Mouse (Mus musculus) megakaryocyte progenitor cell, adult 5-6 weeks (primary cell): Measurements from ENCODE around the gene Olfr139. TPM values are rescaled to one million over a fixed set of nuclear protein-coding genes. Genes with fewer than 3 reads are reported as not detected.

Experiments
- ATAC-seq: replicated peaks from 2 replicates; pipeline ENCODE4 v1.8.0; 2016; ENCODE audit warnings: mild to moderate bottlenecking, moderate TSS enrichment, inconsistent platforms; ENCODE audit not compliant: poor library complexity
- total RNA-seq, 2 experiments: library from RNA; stranded (forward) in 1 of 2; stranded (reverse) in 1 of 2; fragments of 157-497, 149-512 nt in 1 of 2; fragments of 200-1000 nt in 1 of 2; gene quantifications; 2 replicates each; pipeline versions ENCODE4 v1.2.3 to v1.2.4; 2015 to 2017

The Olfr139 gene
- total RNA-seq (2015) (not detected in 2 replicates), total RNA-seq (2017) (not detected in 2 replicates)

DNA sequence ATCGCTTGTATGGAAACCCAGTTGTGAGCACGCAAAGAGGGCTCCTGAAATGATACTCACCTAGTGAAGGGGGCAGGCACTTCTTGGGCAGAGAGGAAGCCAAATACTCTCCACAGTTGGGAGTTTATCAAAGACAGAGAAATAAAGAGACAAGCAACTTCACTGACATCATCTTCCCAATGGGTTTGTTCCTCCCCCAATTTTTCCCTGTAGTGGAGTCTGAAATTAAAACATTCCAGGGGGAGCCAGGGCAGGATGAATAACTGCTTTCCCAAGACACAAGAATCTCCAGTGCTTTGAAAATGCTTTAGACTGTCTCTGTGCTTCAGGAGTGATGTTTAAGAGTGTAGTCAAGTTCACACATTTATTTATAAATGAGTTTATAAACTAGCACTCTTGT lies at the start of gene Olfr139, which contains the start of gene Olfr399:
TSS of gene Olfr139 (minus strand) at position 101 of the 400 bp plus-strand sequence.
TSS of gene Olfr399 (minus strand) at position 165 of the 400 bp plus-strand sequence.
- no peak for ATAC-seq

DNA sequence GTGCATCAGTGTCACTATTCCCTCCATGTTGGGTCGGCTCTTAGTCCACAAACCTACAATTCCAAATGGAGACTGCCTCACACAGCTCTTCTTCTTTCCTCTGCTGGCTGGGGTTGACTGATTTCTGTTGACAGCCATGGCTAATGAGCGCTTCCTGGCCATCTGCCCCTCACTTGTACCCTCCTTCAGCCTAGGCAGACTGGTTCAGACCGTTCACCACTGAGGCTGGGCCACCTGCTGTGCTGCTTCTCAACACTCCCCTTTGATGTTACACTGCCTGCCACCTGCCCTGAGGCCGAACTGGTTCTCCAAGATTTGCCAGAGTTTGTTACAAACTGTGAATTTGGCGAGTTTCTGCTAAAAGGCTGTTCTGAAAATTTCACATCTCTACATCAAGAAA lies 48.7 kb upstream of the Olfr139 start:
- no peak for ATAC-seq

DNA sequence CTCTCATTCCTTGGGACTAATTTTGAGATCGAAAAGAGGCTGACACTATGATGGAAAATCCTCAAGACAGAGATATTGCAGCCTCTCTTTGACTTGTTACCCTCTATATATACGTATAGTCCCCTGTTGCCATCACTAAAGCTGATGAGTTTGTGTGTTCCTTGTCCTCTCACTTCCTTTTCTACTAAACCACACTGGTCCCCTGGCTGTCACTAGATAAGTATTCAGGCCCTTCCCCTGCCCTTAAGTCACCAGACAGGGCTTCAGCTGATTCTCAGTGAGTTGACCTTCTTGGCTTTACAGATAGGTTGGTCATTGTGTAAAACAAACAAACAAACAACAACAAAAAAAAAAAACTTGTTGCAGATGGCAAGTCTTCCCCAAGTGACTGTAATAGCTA lies 45.2 kb upstream of the Olfr139 start:
- no peak for ATAC-seq

DNA sequence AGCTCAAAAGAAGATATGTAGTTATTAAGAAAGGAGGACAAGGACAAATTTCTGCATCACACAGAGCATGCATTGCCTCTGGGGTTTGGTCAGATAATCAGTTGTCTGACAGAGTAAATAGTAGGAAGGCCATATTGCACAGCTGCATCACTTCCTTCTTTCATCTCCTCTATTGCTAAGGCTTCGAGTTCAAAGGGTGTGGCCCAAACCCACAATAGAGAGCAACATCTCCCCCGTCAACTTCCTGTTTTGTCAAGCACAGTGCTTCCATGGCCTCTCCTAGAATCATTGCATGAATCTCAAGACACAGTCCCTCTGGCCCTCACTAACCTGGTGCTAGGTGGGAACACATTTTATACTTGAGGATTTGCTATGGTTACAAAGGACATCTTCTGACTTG lies 44.4 kb upstream of the Olfr139 start:
- ATAC-seq: peak; percentile 58

DNA sequence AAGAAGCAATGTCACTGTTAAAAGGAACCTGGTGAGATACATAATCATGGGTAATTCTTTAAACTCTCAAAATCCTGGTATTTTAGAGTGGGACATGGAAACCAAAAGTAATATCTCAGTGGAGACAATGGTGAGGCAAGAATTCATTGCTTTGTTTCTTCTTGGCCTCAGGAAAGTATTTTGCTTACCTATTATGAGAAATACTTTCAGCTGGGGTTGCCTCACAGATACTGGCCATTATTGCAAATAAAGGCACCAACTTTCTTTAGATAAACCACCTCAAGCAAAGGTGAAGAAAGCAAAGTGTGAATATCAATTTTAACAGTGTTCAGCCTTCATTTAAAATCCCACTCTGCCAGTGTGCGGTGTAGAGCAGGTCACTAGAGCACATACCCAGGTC lies 13.3 kb upstream of the Olfr139 start, which contains the start of gene Zfp616:
TSS of gene Zfp616 (plus strand) at position 301 of the 400 bp plus-strand sequence.
- no peak for ATAC-seq

DNA sequence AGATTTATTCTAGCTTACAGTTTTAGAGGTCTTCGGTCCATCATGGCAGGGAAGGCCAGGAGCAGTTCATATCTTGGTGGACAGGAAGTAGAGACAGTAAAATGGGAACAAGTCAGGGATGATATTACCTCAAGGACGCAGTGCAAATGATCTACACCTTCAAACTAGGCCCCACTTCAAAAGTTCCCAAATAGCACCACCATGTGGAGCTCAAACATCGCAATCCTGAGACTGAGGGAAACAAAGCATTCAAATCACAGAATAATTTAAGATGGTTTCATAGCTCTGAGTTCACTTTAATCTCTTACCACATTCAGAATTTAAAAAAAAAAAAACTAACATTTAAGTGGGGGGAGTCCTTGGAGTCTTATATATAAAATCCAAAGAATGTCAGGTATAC lies 5.0 kb downstream of the Olfr139 start:
- no peak for ATAC-seq

Other genes starting within 250 kb of the Olfr139 start
- not detected in 2 replicates for gene Olfr392, start 239.5 kb downstream of the Olfr139 start, total RNA-seq (2015)
- gene Olfr392, start 239.5 kb downstream of the Olfr139 start, total RNA-seq (2017): not detected in 2 replicates
- gene Olfr393, start 205.1 kb downstream of the Olfr139 start, total RNA-seq (2015): not detected in 2 replicates
- not detected in 2 replicates for gene Olfr393, start 205.1 kb downstream of the Olfr139 start, total RNA-seq (2017)
- gene Olfr394, start 165.8 kb downstream of the Olfr139 start, total RNA-seq (2015): not detected in 2 replicates
- gene Olfr394, start 165.8 kb downstream of the Olfr139 start, total RNA-seq (2017): not detected in 2 replicates
- not detected in 2 replicates for gene Olfr395, start 147.3 kb downstream of the Olfr139 start, total RNA-seq (2015)
- not detected in 2 replicates for gene Olfr395, start 147.3 kb downstream of the Olfr139 start, total RNA-seq (2017)
- gene Olfr23, start 119.9 kb downstream of the Olfr139 start, total RNA-seq (2015): not detected in 2 replicates
- gene Olfr23, start 119.9 kb downstream of the Olfr139 start, total RNA-seq (2017): not detected in 2 replicates
- not detected in 2 replicates for gene Olfr397, start 95.7 kb downstream of the Olfr139 start, total RNA-seq (2015)
- not detected in 2 replicates for gene Olfr397, start 95.7 kb downstream of the Olfr139 start, total RNA-seq (2017)
- not detected in 2 replicates for gene Olfr398, start 66.1 kb downstream of the Olfr139 start, total RNA-seq (2015)
- gene Olfr398, start 66.1 kb downstream of the Olfr139 start, total RNA-seq (2017): not detected in 2 replicates
- not detected in 2 replicates for gene Olfr399, start 64 bp upstream of the Olfr139 start, total RNA-seq (2015)
- not detected in 2 replicates for gene Olfr399, start 64 bp upstream of the Olfr139 start, total RNA-seq (2017)
- not detected in 2 replicates for gene Zfp616, start 13.4 kb upstream of the Olfr139 start, total RNA-seq (2015)
- gene Zfp616, start 13.4 kb upstream of the Olfr139 start, total RNA-seq (2017): not detected in 2 replicates
- not detected in 2 replicates for gene Olfr401, start 57.2 kb upstream of the Olfr139 start, total RNA-seq (2015)
- gene Olfr401, start 57.2 kb upstream of the Olfr139 start, total RNA-seq (2017): not detected in 2 replicates
- gene Olfr402, start 97.0 kb upstream of the Olfr139 start, total RNA-seq (2015): not detected in 2 replicates
- gene Olfr402, start 97.0 kb upstream of the Olfr139 start, total RNA-seq (2017): not detected in 2 replicates
- gene Olfr403, start 129.7 kb upstream of the Olfr139 start, total RNA-seq (2015): not detected in 2 replicates
- gene Olfr403, start 129.7 kb upstream of the Olfr139 start, total RNA-seq (2017): not detected in 2 replicates
- gene Olfr43, start 154.8 kb upstream of the Olfr139 start, total RNA-seq (2015): not detected in 2 replicates
- not detected in 2 replicates for gene Olfr43, start 154.8 kb upstream of the Olfr139 start, total RNA-seq (2017)
- not detected in 2 replicates for gene Olfr406, start 203.3 kb upstream of the Olfr139 start, total RNA-seq (2015)
- not detected in 2 replicates for gene Olfr406, start 203.3 kb upstream of the Olfr139 start, total RNA-seq (2017)
- not detected in 2 replicates for gene Olfr59, start 227.2 kb upstream of the Olfr139 start, total RNA-seq (2015)
- gene Olfr59, start 227.2 kb upstream of the Olfr139 start, total RNA-seq (2017): not detected in 2 replicates